Mouse (Mus musculus): ENCODE measurements at regions not wholly inside any gene's neighbourhood (a gene's known extent, or its start where the extent isn't known, plus 50 kb on each side); places are given as distances from the start of the nearest gene placed in this dataset.

DNA sequence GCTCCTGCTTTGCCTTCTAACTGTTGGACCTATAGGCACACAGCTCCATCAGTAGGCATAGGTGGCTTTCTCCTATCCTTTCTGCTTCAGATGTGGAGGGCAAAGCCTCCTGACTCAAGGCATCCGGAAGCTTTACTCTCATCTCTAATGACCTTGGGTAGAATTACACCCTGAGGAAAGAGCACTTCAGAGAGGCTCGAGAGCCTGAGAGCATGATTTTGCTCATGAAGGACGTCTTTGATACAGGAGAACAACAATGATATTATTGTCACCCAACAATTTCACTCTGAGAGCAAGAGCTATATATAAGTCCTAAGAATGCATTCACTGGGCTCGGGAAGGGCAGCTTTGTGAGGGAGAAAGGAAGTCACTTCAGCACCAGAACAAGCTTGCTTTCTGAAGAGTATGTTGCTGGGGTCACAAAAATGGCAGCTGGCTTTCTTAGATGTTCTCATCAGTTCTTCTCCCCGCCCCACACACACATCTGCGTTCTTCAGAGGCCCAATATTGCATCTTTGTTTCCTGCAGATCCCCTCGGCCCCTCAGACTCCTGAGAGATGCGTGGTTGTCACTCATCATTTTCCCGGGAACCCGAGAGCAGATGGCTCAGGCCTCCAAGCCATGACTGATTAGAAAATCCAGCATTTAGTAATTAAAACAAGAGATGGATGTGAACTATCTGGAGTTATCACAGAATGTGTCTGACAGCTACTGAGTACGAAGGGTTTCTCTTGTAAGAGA is 110.7 kb upstream of the Tgfbr2 start:
- H3K36me3 ChIP-seq (ENCODE audit: control insufficient read depth, insufficient read depth, low read length, poor library complexity, severe bottlenecking), result no peaks in the 10 kb centered on the region
- no peaks in the 10 kb centered on the region for H3K4me1 ChIP-seq (ENCODE audit: control insufficient read depth in 2 of 2, insufficient read depth in 2 of 2, low read length in 2 of 2, poor library complexity in 1 of 2)
- no peak overlapping the region for H3K27ac ChIP-seq (ENCODE audit: insufficient read depth, low read depth, low read length, poor library complexity, severe bottlenecking)
- no peak overlapping the region for H3K9ac ChIP-seq (ENCODE audit: insufficient read depth, low read depth, low read length, poor library complexity, severe bottlenecking)
- in situ Hi-C loops (cut with MboI; ENCODE audit: low sequenced_read_pairs in 2 of 2, unreplicated experiment in 2 of 2), result no loop called here
- DNase-seq (ENCODE audit: low read depth, low spot score), result no peak
- no peaks in the 10 kb centered on the region for H3K9me3 ChIP-seq (ENCODE audit: control insufficient read depth, insufficient read depth, low read depth, low read length)
- no peak overlapping the region for H3K4me3 ChIP-seq (ENCODE audit: insufficient read depth in 1 of 2, low read depth in 1 of 2, low read length in 2 of 2, poor library complexity in 1 of 2, severe bottlenecking in 1 of 2)
- no peak for TF ChIP-seq HCFC1 (IDR thresholded peaks at IDR 0.05; ENCODE audit: borderline replicate concordance, insufficient read depth, low read length)
- no peak for TF ChIP-seq MAFK (IDR thresholded peaks at IDR 0.05; ENCODE audit: insufficient read depth, low read depth, low read length)
- no peak for TF ChIP-seq ZNF384 (IDR thresholded peaks at IDR 0.05; ENCODE audit: low read depth, low read length)
- no peak for TF ChIP-seq ZC3H11A (IDR thresholded peaks at IDR 0.05; ENCODE audit: borderline replicate concordance, low read depth, low read length)
- no peak for TF ChIP-seq CHD2 (IDR thresholded peaks at IDR 0.05; ENCODE audit: low read depth, low read length)

DNA sequence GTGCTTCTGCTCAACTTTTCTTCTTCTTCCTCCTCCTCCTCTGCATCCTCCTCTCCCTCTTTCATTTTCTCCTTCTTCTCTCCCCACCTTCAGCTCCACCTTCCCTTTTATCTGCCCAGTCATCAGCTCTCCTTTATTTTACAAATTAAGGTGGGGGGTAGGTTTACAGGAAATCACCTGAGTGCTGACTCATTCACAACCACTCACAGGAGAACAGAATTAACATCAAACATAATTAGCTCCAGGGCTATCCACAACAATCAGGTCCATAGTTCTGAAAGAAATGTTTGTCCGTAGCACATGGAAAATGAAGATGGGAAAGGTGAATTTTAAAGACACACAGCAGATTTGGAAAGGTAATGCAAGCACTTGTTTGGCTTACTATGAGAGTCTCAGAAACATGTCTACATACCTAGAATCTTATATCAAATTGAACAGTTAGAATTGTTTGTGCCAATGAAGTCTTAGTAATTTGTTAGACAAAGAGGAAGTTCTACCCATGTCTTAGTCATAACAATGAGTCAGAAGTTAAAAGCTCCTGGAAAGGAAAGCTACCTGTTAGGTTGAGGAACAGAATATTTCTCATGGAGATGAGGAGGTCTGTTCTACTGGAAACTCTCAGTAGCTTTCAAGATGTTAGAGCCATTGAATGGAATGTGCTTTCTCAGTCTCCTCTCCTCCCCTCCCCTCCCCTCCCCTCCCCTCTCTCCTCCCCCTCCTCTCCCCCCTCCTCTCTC is 108.8 kb upstream of the Tgfbr2 start:
- H3K4me1 ChIP-seq (ENCODE audit: control insufficient read depth in 2 of 2, insufficient read depth in 2 of 2, low read length in 2 of 2, poor library complexity in 1 of 2), result no peaks in the 10 kb centered on the region
- H3K27ac ChIP-seq (ENCODE audit: insufficient read depth, low read depth, low read length, poor library complexity, severe bottlenecking), result peak overlapping the region; percentile 18; the same call in 1 of the 2 replicates
- no peaks in the 10 kb centered on the region for H3K9me3 ChIP-seq (ENCODE audit: control insufficient read depth, insufficient read depth, low read depth, low read length)
- TF ChIP-seq HCFC1 (IDR thresholded peaks at IDR 0.05; ENCODE audit: borderline replicate concordance, insufficient read depth, low read length) (no peak), MAFK (IDR thresholded peaks at IDR 0.05; ENCODE audit: insufficient read depth, low read depth, low read length) (peak; percentile 47; the same call in 1 of the 2 replicates), ZNF384 (IDR thresholded peaks at IDR 0.05; ENCODE audit: low read depth, low read length) (no peak)
- H3K4me3 ChIP-seq (ENCODE audit: insufficient read depth in 1 of 2, low read depth in 1 of 2, low read length in 2 of 2, poor library complexity in 1 of 2, severe bottlenecking in 1 of 2), result no peak overlapping the region
- no peak overlapping the region for H3K9ac ChIP-seq (ENCODE audit: insufficient read depth, low read depth, low read length, poor library complexity, severe bottlenecking)
- DNase-seq (ENCODE audit: low read depth, low spot score), result peak; percentile 40
- in situ Hi-C loops (cut with MboI; ENCODE audit: low sequenced_read_pairs in 2 of 2, unreplicated experiment in 2 of 2), result no loop called here
- no peaks in the 10 kb centered on the region for H3K36me3 ChIP-seq (ENCODE audit: control insufficient read depth, insufficient read depth, low read length, poor library complexity, severe bottlenecking)

DNA sequence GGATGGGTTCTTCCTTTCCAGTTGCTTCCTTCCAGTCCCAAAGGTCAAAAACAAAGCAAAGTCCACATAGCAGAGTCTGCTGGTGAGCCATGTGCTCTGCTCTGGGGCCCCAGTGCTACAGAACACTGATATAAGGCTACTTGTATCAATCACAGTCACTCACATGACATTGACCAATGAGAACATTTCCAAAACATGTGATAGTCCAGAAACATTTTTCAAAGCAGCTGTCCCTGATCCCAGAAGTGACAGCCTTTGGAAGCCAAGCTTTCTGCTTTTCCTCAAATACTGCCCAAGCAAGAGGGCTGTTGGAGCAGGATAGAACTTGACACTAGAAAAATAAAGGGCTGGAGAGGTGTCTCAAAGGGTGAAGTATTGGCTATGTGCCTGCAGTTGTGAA is 106.5 kb upstream of the Tgfbr2 start:
- in situ Hi-C loops (cut with MboI; ENCODE audit: low sequenced_read_pairs in 2 of 2, unreplicated experiment in 2 of 2), result no loop called here
- H3K4me1 ChIP-seq (ENCODE audit: control insufficient read depth in 2 of 2, insufficient read depth in 2 of 2, low read length in 2 of 2, poor library complexity in 1 of 2), result no peaks in the 10 kb centered on the region
- H3K36me3 ChIP-seq (ENCODE audit: control insufficient read depth, insufficient read depth, low read length, poor library complexity, severe bottlenecking), result no peaks in the 10 kb centered on the region
- no peak overlapping the region for H3K4me3 ChIP-seq (ENCODE audit: insufficient read depth in 1 of 2, low read depth in 1 of 2, low read length in 2 of 2, poor library complexity in 1 of 2, severe bottlenecking in 1 of 2)
- H3K9me3 ChIP-seq (ENCODE audit: control insufficient read depth, insufficient read depth, low read depth, low read length), result no peaks in the 10 kb centered on the region
- H3K27ac ChIP-seq (ENCODE audit: insufficient read depth, low read depth, low read length, poor library complexity, severe bottlenecking), result no peak overlapping the region
- no peak overlapping the region for H3K9ac ChIP-seq (ENCODE audit: insufficient read depth, low read depth, low read length, poor library complexity, severe bottlenecking)
- TF ChIP-seq HCFC1 (IDR thresholded peaks at IDR 0.05; ENCODE audit: borderline replicate concordance, insufficient read depth, low read length), result no peak
- TF ChIP-seq MAFK (IDR thresholded peaks at IDR 0.05; ENCODE audit: insufficient read depth, low read depth, low read length), result no peak
- TF ChIP-seq CHD2 (IDR thresholded peaks at IDR 0.05; ENCODE audit: low read depth, low read length), result no peak
- TF ChIP-seq ZC3H11A (IDR thresholded peaks at IDR 0.05; ENCODE audit: borderline replicate concordance, low read depth, low read length), result no peak
- no peak for TF ChIP-seq ZNF384 (IDR thresholded peaks at IDR 0.05; ENCODE audit: low read depth, low read length)
- DNase-seq (ENCODE audit: low read depth, low spot score), result no peak

DNA sequence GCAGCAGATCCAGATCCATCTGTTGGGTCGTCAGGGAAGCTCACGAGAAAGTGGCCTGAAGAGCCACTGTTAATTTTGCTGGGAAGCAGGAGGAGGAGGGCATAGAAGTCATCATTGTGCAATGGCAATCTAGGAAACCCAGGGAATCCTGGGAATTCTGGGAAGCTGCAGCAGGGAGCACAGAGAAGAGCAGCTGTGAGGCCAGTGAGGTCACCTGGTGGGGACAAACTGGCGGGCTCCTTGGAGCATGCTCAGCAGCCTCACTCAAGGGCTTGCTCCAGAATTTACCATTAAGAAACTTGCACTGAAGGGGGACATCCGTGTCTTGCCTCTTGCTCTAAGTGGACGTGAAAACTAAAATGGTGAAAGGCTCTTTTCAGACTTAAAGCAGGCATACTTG is 105.0 kb upstream of the Tgfbr2 start:
- Histone ChIP-seq H3K9me3 (ENCODE audit: control insufficient read depth, insufficient read depth, low read depth, low read length) (no peaks in the 10 kb centered on the region), H3K4me1 (ENCODE audit: control insufficient read depth in 2 of 2, insufficient read depth in 2 of 2, low read length in 2 of 2, poor library complexity in 1 of 2) (no peaks in the 10 kb centered on the region), H3K4me3 (ENCODE audit: insufficient read depth in 1 of 2, low read depth in 1 of 2, low read length in 2 of 2, poor library complexity in 1 of 2, severe bottlenecking in 1 of 2) (no peak overlapping the region), H3K36me3 (ENCODE audit: control insufficient read depth, insufficient read depth, low read length, poor library complexity, severe bottlenecking) (no peaks in the 10 kb centered on the region), H3K27ac (ENCODE audit: insufficient read depth, low read depth, low read length, poor library complexity, severe bottlenecking) (no peak overlapping the region), H3K9ac (ENCODE audit: insufficient read depth, low read depth, low read length, poor library complexity, severe bottlenecking) (no peak overlapping the region)
- DNase-seq (ENCODE audit: low read depth, low spot score), result no peak
- in situ Hi-C loops (cut with MboI; ENCODE audit: low sequenced_read_pairs in 2 of 2, unreplicated experiment in 2 of 2), result no loop called here
- TF ChIP-seq MAFK (IDR thresholded peaks at IDR 0.05; ENCODE audit: insufficient read depth, low read depth, low read length) (no peak), CHD2 (IDR thresholded peaks at IDR 0.05; ENCODE audit: low read depth, low read length) (no peak), HCFC1 (IDR thresholded peaks at IDR 0.05; ENCODE audit: borderline replicate concordance, insufficient read depth, low read length) (no peak), ZC3H11A (IDR thresholded peaks at IDR 0.05; ENCODE audit: borderline replicate concordance, low read depth, low read length) (no peak), ZNF384 (IDR thresholded peaks at IDR 0.05; ENCODE audit: low read depth, low read length) (no peak)
